Mouse (Mus musculus): Measurements from ENCODE around the gene Slmap. TPM values are rescaled to one million over a fixed set of nuclear protein-coding genes. Genes with fewer than 3 reads are reported as not detected.
A peak's percentile ranks its signal among the peaks of the same experiment; 100 is the strongest.
"Not testable (repeated sequence)": the region's sequence is repeated elsewhere in the genome, so short reads cannot be mapped to it uniquely, and the experiment has no call there.

Slmap gene
- polyA plus RNA-seq, 2 experiments from 2014 or later, result 14.7 to 20.5 TPM

DNA sequence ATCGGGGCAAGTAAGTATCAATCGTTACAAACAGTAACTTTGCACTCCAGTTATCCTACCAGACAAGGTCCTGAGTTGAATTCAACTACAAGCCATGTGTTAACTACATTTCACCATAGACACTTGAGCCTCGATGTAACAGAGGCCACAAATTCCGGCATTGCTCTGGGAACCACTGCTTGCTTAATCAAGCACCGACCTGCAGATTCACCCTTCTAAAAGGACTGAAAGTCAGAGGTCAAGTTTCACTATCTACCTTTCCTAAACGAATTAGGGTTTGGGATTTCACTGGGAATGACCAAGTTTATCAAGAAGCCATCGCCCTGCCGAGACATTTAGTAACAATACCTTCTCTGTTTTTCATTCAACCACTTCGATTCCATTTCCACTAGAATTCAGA lies 2.0 kb downstream of the Slmap start:
- ATAC-seq, result no peak

- no peak for ATAC-seq
Measured at GRCm38 (mm10) chr14:26531410-26532313, 3.1 kb downstream of the Slmap start.

DNA sequence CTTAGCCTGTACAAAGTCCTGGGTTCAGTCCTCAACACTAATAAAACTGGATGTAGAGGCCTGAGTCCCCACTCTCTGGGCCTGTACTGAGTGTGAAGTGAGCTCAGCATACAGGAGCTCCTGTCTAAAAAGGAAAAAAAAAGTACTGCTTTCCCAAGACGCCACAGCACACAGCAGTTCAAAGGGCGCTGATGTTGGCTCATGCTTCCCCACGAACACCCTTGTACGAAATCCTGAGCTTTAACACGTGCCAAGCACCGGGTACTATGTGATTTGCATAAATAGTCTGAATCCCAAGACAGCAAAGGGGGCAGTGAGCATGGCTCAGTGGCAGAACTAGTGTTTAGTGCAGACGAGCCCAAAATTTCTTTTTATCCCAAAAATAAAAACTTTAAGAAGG lies 4.4 kb downstream of the Slmap start:
- ATAC-seq, result no peak

- ATAC-seq, result no peak
Measured at GRCm38 (mm10) chr14:26528296-26528695, 6.4 kb downstream of the Slmap start.

- ATAC-seq, result no peak
Measured at GRCm38 (mm10) chr14:26525955-26526354, 8.8 kb downstream of the Slmap start.

DNA sequence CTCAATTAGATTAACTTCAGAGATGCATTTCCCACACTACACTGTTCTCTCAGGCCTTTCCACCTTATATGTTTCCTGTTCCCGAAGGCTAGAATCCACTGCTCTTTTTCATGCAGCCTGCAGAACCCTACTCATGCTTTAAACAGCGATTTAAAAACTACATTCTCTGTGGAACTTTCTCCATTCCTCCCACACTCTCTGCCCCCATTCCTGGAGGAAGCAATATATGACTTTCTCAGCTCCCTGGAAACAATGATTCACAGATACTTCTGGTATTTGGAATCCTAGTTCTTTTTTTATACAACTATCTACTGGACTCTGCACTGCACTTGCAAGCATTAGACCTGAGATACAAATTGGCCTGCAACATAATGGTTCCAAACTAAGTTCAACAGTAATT lies 11.6 kb downstream of the Slmap start:
- ATAC-seq, result no peak

DNA sequence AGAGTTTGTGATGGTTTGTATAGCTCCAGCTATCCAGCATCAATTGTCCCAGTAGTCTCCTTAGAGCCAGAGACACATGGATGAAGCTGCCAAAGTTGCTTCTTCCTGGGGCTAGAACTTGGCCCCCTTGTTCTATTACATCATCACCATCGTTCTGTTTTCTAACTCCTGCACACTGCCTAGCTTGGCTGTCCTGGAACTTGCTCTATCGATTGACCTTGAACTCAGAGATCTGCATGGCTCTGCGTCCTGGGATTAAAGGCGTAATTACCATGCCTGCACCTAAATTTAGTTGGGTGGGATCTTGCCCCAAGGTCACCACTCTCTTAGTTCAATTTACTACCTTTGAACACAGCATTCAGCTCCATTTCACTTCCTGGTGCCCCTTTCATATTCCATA lies 14.9 kb downstream of the Slmap start:
- ATAC-seq, result no peak

GRCm38 (mm10) chr14:26517843-26518242 lies 16.9 kb downstream of the Slmap start:
- no peak for ATAC-seq

DNA sequence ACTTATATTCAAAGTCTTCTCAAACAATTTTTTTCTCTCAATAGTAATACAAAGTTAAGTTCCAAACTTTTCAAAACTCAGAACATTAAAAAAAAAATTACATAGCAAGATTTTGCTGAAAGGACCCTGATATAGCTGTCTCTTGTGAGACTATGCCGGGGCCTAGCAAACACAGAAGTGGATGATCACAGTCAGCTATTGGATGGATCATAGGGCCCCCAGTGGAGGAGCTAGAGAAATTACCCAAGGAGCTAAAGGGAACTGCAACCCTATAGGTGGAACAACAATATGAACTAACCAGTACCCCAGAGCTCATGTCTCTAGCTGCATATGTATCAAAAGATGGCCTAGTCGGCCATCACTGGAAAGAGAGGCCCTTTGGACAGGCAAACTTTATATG lies 18.5 kb downstream of the Slmap start:
- not testable (repeated sequence) for ATAC-seq

GRCm38 (mm10) chr14:26515802-26516201 lies 18.9 kb downstream of the Slmap start:
- no peak for ATAC-seq

GRCm38 (mm10) chr14:26510545-26510944 lies 24.2 kb downstream of the Slmap start:
- no peak for ATAC-seq

GRCm38 (mm10) chr14:26508150-26508549 lies 26.6 kb downstream of the Slmap start:
- ATAC-seq, result no peak

DNA sequence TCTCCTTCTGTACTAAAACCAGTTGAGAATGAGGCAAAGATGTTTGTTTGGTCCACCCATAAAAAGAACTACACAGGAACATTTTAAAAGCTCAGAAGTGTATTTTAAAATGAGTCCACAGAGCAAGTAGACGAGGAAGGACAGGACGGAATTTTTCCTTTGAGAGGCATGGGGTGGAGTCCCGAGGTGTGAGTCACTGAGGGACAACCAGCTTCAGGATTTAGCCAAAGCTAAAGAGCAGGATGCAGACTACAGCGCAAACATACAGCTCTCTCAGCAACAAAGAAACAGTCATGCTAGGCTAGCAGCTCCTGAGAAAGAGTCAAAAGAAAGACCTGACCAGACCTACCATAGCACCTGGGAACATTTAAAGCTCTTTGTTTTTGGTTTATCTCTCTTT lies 27.4 kb downstream of the Slmap start:
- no peak for ATAC-seq

- no peak for ATAC-seq
Measured at GRCm38 (mm10) chr14:26504541-26504940, 30.2 kb downstream of the Slmap start.

GRCm38 (mm10) chr14:26500136-26500933 lies 34.4 kb downstream of the Slmap start:
- no peak for ATAC-seq

DNA sequence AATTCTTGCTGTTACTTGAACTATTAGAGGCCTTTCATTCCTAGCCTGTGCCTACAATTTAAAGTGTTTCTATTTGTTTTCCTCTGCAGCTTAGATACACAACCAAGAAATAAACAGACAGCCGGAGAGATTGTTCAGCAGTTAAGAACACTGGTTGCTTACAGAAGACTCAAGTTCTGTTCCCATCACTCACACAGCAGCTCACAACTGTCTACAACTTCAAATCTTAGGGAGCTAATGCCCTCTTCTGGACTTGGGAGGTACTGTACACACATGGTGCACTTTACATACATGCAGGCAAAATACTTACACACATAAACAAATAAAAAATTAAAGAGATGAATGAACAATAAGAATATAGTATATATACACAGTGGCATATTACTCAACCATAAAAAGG lies 39.7 kb downstream of the Slmap start:
- ATAC-seq, result no peak

- peak; percentile 94 for ATAC-seq
Measured at GRCm38 (mm10) chr14:26491150-26491549, 43.6 kb downstream of the Slmap start.

- ATAC-seq, result no peak
Measured at GRCm38 (mm10) chr14:26488329-26489020, 46.3 kb downstream of the Slmap start.

DNA sequence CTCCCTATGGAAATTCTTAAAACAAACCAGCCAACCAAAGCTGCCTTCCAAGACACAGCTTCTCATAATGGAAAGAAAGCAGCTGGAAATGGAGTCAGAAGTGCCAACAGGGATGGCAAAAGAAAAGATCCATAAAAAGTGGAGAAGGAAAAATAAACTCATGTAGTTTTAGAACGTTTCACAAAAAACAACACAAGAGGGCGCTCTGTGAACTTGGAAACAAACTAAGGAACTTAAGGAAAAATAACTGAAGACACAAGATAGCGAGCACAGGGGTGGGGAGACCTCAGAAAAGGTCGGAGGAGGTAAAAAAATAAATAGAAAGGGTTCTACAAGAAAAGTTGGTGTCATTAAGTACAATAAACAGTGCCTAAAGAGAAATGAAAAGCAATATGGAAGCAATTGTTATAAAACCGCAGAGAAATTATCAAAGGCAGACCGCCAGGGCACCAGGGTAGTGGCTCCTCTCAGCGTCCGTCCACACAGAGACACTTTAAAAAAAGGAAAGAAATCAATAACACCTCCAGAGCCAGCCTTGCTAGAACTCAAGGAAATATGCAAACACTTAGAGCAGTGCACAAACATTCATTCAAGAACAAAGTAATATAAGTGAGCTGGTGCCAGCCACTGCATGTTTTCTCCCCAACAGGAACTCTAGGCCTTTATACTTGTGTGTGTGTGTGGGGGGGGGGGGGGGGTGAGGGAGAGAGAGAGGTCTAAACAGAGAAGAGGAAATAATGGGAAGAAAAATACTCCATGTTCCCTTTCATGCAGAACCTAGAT lies 48.1 kb downstream of the Slmap start:
- no peak for ATAC-seq

GRCm38 (mm10) chr14:26481457-26481856 lies 53.3 kb downstream of the Slmap start:
- peak; percentile 71 for ATAC-seq

- no peak for ATAC-seq
Measured at GRCm38 (mm10) chr14:26477738-26478137, 57.0 kb downstream of the Slmap start.

DNA sequence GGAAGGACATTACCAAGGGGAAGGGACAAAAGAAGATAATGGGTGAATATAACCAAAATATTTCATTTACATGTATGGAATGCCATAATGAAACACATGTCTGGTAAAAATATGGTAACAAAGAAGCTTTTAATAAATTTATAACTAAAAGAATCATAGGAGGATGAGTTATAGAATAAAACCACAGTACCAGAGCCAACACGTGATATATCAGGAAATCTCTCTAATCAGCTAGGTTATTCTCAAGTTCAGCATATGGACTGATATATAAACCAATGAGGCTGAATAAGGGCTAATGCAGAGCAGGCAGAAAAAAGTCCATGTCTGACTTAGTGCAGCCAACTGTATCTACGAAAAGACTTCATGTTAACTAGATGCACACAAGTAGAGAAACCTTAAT lies 58.3 kb downstream of the Slmap start:
- no peak for ATAC-seq
